Mouse (Mus musculus): ENCODE data around the gene Lmbr1l. TPM values are rescaled to one million over a fixed set of nuclear protein-coding genes. Genes with fewer than 3 reads are reported as not detected.

The Lmbr1l gene
- polyA plus RNA-seq, 1 experiment: 478 TPM

DNA sequence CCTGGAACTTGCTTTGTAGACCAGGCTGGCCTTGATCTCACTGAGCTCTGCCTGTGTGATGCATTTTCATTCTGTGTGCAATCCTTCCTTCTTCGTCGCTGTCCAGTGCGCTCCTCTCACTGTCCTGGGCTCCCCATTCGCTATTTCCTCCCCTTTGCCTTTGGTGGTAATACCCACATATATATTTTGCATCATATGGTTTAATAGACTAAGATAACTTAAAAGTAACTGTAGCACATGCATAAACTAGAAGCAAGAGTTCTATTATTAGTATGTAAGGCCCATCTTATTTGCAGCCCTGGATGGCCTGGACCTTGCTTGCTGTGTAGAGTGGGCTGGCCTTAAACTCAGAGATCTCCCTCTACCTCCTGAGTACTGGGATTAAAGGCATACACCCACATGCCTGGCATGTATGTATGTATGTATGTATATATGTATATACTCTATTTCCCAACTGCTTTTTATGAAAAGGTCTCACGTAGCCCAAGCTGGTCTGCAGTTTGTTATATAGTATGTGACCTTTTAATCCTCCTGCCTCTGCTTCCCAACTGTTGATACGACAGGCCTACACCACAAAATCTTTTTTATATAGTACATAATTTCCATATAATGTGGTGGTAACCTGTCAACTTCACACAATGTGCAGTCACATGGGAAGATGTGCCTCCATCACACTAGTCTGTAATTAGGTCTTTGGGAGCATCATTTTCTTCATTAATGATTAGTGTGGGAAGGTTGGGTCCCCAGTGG is 31.0 kb upstream of the Lmbr1l start:
- Histone ChIP-seq H3K27ac (ENCODE audit: control insufficient read depth, insufficient read depth, low read depth, low read length) (no peak overlapping the region), H3K4me3 (ENCODE audit: control insufficient read depth, low read depth, low read length) (no peak overlapping the region), H3K36me3 (ENCODE audit: control insufficient read depth, insufficient read depth, low read length) (no peaks in the 10 kb centered on the region), H3K4me1 (ENCODE audit: control insufficient read depth, insufficient read depth, low read length) (peaks cover 2% of the 10 kb centered on the region), H3K27me3 (ENCODE audit: control insufficient read depth, insufficient read depth, low read length) (no peaks in the 10 kb centered on the region)
- TF ChIP-seq CTCF (IDR thresholded peaks at IDR 0.05; ENCODE audit: control insufficient read depth, insufficient read depth, insufficient replicate concordance, low read depth, low read length): no peak
- TF ChIP-seq POLR2A (IDR thresholded peaks at IDR 0.05; ENCODE audit: control insufficient read depth, low read depth, low read length): no peak

DNA sequence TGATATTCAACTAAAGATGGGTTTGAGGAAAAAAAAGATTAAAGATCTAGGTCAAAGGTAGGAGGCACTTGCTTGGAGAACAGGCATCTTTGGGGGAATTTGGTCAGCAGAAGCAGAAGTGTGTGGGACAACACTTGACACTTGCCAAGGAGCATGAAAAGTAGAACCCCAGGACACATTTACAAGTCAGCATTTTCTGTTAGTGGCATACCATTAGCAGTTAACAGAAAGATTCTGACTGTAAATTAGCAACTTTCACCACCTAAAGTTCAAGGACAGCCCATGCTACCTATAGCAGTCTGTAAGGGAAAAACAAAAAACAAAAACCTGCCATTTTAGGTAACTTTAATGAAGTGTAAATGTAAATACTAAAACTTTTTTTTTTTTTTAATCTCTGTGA is 30.4 kb upstream of the Lmbr1l start:
- no peaks in the 10 kb centered on the region for H3K27me3 ChIP-seq (ENCODE audit: control insufficient read depth, insufficient read depth, low read length)
- no peak overlapping the region for H3K27ac ChIP-seq (ENCODE audit: control insufficient read depth, insufficient read depth, low read depth, low read length)
- no peaks in the 10 kb centered on the region for H3K36me3 ChIP-seq (ENCODE audit: control insufficient read depth, insufficient read depth, low read length)
- no peak overlapping the region for H3K4me3 ChIP-seq (ENCODE audit: control insufficient read depth, low read depth, low read length)
- H3K4me1 ChIP-seq (ENCODE audit: control insufficient read depth, insufficient read depth, low read length): peaks cover 2% of the 10 kb centered on the region
- TF ChIP-seq CTCF (IDR thresholded peaks at IDR 0.05; ENCODE audit: control insufficient read depth, insufficient read depth, insufficient replicate concordance, low read depth, low read length) (no peak), POLR2A (IDR thresholded peaks at IDR 0.05; ENCODE audit: control insufficient read depth, low read depth, low read length) (no peak)

DNA sequence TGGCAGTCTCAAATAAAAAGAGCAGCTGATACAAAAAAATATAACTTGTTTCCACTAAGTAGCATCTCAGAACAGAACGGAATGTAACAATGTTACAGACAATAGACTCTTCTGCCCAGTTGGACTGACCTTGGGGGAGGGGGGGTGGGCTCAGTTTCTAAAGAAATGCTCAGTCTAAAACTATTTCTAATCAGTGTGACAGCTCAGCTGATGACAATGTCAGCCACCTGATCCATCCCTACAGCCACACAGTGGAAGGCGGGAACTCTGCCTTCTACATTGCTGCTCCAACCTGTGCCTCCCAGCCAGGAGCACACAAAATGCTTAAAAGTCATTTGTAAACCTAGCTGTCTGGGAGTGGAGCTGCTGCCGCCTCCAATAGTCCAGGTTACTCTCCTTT is 29.9 kb upstream of the Lmbr1l start:
- TF ChIP-seq POLR2A (IDR thresholded peaks at IDR 0.05; ENCODE audit: control insufficient read depth, low read depth, low read length) (no peak), CTCF (IDR thresholded peaks at IDR 0.05; ENCODE audit: control insufficient read depth, insufficient read depth, insufficient replicate concordance, low read depth, low read length) (no peak)
- Histone ChIP-seq H3K4me1 (ENCODE audit: control insufficient read depth, insufficient read depth, low read length) (peaks cover 2% of the 10 kb centered on the region), H3K27me3 (ENCODE audit: control insufficient read depth, insufficient read depth, low read length) (no peaks in the 10 kb centered on the region), H3K4me3 (ENCODE audit: control insufficient read depth, low read depth, low read length) (no peak overlapping the region), H3K27ac (ENCODE audit: control insufficient read depth, insufficient read depth, low read depth, low read length) (no peak overlapping the region), H3K36me3 (ENCODE audit: control insufficient read depth, insufficient read depth, low read length) (no peaks in the 10 kb centered on the region)

DNA sequence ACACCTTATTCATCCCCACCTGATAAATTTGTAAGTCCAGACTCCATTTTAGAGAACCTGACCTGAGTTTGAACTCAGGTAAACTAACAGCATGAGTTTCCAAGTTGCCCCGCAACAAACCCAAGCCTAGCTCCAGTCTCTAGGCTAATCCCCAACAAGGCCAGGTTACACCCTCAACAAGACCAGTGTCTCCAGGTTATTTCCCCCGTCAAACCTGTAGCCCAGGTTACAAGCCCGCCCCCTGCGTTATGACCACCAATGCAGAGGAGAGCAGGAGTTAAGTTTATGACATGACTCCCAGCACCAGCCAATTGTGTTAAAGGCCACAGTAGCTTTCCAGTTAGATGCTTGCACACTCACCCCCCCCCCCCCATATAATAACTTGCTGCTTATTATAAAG is 25.1 kb upstream of the Lmbr1l start:
- Histone ChIP-seq H3K4me3 (ENCODE audit: control insufficient read depth, low read depth, low read length) (no peak overlapping the region), H3K4me1 (ENCODE audit: control insufficient read depth, insufficient read depth, low read length) (no peaks in the 10 kb centered on the region), H3K27ac (ENCODE audit: control insufficient read depth, insufficient read depth, low read depth, low read length) (no peak overlapping the region), H3K36me3 (ENCODE audit: control insufficient read depth, insufficient read depth, low read length) (no peaks in the 10 kb centered on the region), H3K27me3 (ENCODE audit: control insufficient read depth, insufficient read depth, low read length) (no peaks in the 10 kb centered on the region)
- TF ChIP-seq CTCF (IDR thresholded peaks at IDR 0.05; ENCODE audit: control insufficient read depth, insufficient read depth, insufficient replicate concordance, low read depth, low read length) (no peak), POLR2A (IDR thresholded peaks at IDR 0.05; ENCODE audit: control insufficient read depth, low read depth, low read length) (no peak)

DNA sequence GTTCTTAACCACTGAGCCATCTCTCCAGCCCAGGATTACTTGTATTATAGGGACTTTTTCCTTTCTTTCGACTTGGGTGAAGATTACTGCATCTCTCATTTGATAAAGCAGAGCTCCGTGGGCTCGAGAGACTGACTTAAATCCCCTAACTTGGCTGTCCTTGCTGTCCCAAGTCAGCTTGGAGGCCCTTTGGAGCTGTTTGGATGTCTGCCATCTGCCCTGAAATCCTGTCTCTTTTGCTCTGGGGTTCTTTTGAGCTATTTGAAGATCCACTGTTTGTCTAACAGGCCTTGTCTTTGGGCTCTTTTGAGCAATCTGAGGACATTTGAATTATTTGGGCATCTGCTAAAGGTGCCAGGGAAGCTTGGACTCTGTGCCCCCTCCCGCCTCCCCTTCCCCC is 24.1 kb upstream of the Lmbr1l start:
- Histone ChIP-seq H3K4me3 (ENCODE audit: control insufficient read depth, low read depth, low read length) (no peak overlapping the region), H3K4me1 (ENCODE audit: control insufficient read depth, insufficient read depth, low read length) (no peaks in the 10 kb centered on the region), H3K27me3 (ENCODE audit: control insufficient read depth, insufficient read depth, low read length) (no peaks in the 10 kb centered on the region), H3K36me3 (ENCODE audit: control insufficient read depth, insufficient read depth, low read length) (no peaks in the 10 kb centered on the region), H3K27ac (ENCODE audit: control insufficient read depth, insufficient read depth, low read depth, low read length) (no peak overlapping the region)
- no peak for TF ChIP-seq POLR2A (IDR thresholded peaks at IDR 0.05; ENCODE audit: control insufficient read depth, low read depth, low read length)
- no peak for TF ChIP-seq CTCF (IDR thresholded peaks at IDR 0.05; ENCODE audit: control insufficient read depth, insufficient read depth, insufficient replicate concordance, low read depth, low read length)

DNA sequence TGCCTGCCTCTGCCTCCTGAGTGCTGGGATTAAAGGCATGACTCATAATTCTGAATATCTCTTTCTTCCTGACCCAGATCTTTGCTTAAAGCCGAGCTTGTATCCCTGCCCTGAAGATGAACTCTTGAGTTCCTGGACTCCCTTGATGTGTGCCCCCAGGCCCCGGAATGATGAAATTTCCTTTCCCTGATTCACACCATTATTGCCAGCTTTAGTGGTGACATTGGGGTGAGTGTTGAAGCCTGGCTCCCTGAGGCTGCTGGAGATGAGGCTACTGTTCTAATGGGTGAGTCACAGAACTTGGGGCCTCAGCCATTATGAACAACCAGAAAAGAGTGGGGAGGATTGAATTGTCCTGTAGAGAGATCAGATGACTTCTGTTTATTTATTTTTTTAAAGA is 23.5 kb upstream of the Lmbr1l start:
- no peak overlapping the region for H3K4me3 ChIP-seq (ENCODE audit: control insufficient read depth, low read depth, low read length)
- no peak for TF ChIP-seq POLR2A (IDR thresholded peaks at IDR 0.05; ENCODE audit: control insufficient read depth, low read depth, low read length)
- no peak for TF ChIP-seq CTCF (IDR thresholded peaks at IDR 0.05; ENCODE audit: control insufficient read depth, insufficient read depth, insufficient replicate concordance, low read depth, low read length)
- no peaks in the 10 kb centered on the region for H3K27me3 ChIP-seq (ENCODE audit: control insufficient read depth, insufficient read depth, low read length)
- no peak overlapping the region for H3K27ac ChIP-seq (ENCODE audit: control insufficient read depth, insufficient read depth, low read depth, low read length)
- H3K4me1 ChIP-seq (ENCODE audit: control insufficient read depth, insufficient read depth, low read length): no peaks in the 10 kb centered on the region
- H3K36me3 ChIP-seq (ENCODE audit: control insufficient read depth, insufficient read depth, low read length): no peaks in the 10 kb centered on the region

DNA sequence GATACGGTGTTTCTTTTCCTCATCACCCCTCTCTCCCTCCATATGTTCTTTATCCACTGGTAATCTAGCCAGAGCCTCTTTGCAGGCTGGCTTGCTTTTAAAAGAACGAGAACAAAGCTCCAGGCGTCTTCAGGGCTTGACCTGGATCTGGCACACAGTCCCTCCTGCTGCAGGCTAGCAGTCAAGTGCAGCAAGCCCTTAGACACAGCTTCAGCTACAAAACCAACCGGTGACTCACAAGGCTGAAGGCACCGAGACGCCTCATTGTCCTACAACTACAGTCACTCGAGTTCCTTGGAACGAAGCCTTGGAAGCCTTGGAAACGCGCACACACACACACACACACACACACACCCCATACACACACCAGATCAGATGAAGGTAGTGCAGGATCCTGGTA is 22.8 kb upstream of the Lmbr1l start:
- Histone ChIP-seq H3K4me3 (ENCODE audit: control insufficient read depth, low read depth, low read length) (no peak overlapping the region), H3K36me3 (ENCODE audit: control insufficient read depth, insufficient read depth, low read length) (no peaks in the 10 kb centered on the region), H3K27me3 (ENCODE audit: control insufficient read depth, insufficient read depth, low read length) (no peaks in the 10 kb centered on the region), H3K27ac (ENCODE audit: control insufficient read depth, insufficient read depth, low read depth, low read length) (no peak overlapping the region), H3K4me1 (ENCODE audit: control insufficient read depth, insufficient read depth, low read length) (no peaks in the 10 kb centered on the region)
- TF ChIP-seq CTCF (IDR thresholded peaks at IDR 0.05; ENCODE audit: control insufficient read depth, insufficient read depth, insufficient replicate concordance, low read depth, low read length) (no peak), POLR2A (IDR thresholded peaks at IDR 0.05; ENCODE audit: control insufficient read depth, low read depth, low read length) (no peak)

Data from testis, adult 2 months (tissue).